Mouse (Mus musculus) heart, adult 2 months (tissue): Measurements from ENCODE around the gene Slc44a3.

ENCODE experiments used
- CTCF ChIP-seq: fragments of 200-600 bp; IDR thresholded peaks from 2 replicates; pipeline ENCODE4 v1.8.1; 2022; ENCODE audit warnings: antibody characterized with exemption, mild to moderate bottlenecking, moderate library complexity
- EP300 ChIP-seq: fragments of 200-500 bp; IDR thresholded peaks from 2 replicates; pipeline ENCODE4 v1.6.1; 2011; ENCODE audit warnings: low read depth, low read length, control low read depth; ENCODE audit not compliant: insufficient read depth
- POLR2A ChIP-seq: fragments of 200-500 bp; IDR thresholded peaks from 2 replicates; pipeline ENCODE4 v1.6.1; 2011; ENCODE audit warnings: mild to moderate bottlenecking, low read depth, low read length, control low read depth; ENCODE audit not compliant: insufficient read depth

- no peak for TF ChIP-seq CTCF
- TF ChIP-seq EP300: no peak
- no peak for TF ChIP-seq POLR2A
Measured at GRCm38 (mm10) chr3:121500734-121501133, 31.5 kb downstream of the Slc44a3 start.
